Mouse (Mus musculus) CH12.LX (cell line): ENCODE data around the gene Dph2. TPM values are rescaled to one million over a fixed set of nuclear protein-coding genes. Genes with fewer than 3 reads are reported as not detected.

Experiments used
- DNase-seq: peaks from one replicate; pipeline ENCODE4 v3.0.0-alpha.2; 2013; ENCODE audit errors: extremely low read depth
- H3K27ac ChIP-seq: 2 replicates; pipeline ENCODE4 v1.5.1; 2012; ENCODE audit warnings: low read depth, mild to moderate bottlenecking, control low read depth, moderate library complexity; ENCODE audit not compliant: insufficient read depth
- H3K27me3 ChIP-seq: replicated peaks from 2 replicates; pipeline ENCODE3; 2012; ENCODE audit warnings: inconsistent platforms
- H3K36me3 ChIP-seq, 2 experiments: replicated peaks in 1 of 2; 2 replicates each; pipeline versions ENCODE3 to v1.6.1; 2012; ENCODE audit warnings: inconsistent platforms in 1 of 2, low read length in 1 of 2, mild to moderate bottlenecking in 1 of 2, mixed read lengths in 1 of 2, moderate library complexity in 1 of 2; ENCODE audit not compliant: control insufficient read depth in 1 of 2, insufficient read depth in 1 of 2
- H3K4me1 ChIP-seq, 2 experiments: 2 replicates each; pipeline ENCODE4 v1.6.1; 2012; ENCODE audit warnings: inconsistent platforms in 1 of 2, moderate library complexity in 1 of 2; ENCODE audit not compliant: insufficient read depth in 2 of 2, control insufficient read depth in 1 of 2
- H3K4me2 ChIP-seq: 2 replicates; pipeline ENCODE4 v1.6.1; 2012; ENCODE audit warnings: low read depth, mild to moderate bottlenecking, control low read depth; ENCODE audit not compliant: poor library complexity, insufficient read depth, severe bottlenecking
- H3K4me3 ChIP-seq, 3 experiments: fragments of 150-350 bp in 1 of 3; sonication (generic) in 1 of 3; replicated peaks in 1 of 3; 2 replicates each; pipeline versions ENCODE3 to v1.5.1; 2011 to 2012; ENCODE audit warnings: low read depth in 2 of 3, low read length in 2 of 3, mild to moderate bottlenecking in 2 of 3, moderate library complexity in 2 of 3, control low read depth in 1 of 3, improper control_type of control experiment in 1 of 3, inconsistent platforms in 1 of 3, mixed read lengths in 1 of 3; ENCODE audit not compliant: poor library complexity in 1 of 3
- H3K79me2 ChIP-seq: replicated peaks from 2 replicates; pipeline ENCODE4 v1.6.1; 2012; ENCODE audit warnings: mild to moderate bottlenecking, moderate library complexity; ENCODE audit not compliant: control insufficient read depth, poor library complexity, insufficient read depth, severe bottlenecking; ENCODE audit errors: extremely low read depth
- H3K9ac ChIP-seq: 2 replicates; pipeline ENCODE4 v1.6.1; 2012; ENCODE audit warnings: low read depth, mild to moderate bottlenecking, control low read depth, moderate library complexity; ENCODE audit not compliant: insufficient read depth
- H3K9me3 ChIP-seq: replicated peaks from 2 replicates; pipeline ENCODE3; 2012; ENCODE audit warnings: low read length, inconsistent platforms, mixed read lengths
- BHLHE40 ChIP-seq: IDR thresholded peaks from 2 replicates; pipeline ENCODE4 v1.6.1; 2011; ENCODE audit warnings: mild to moderate bottlenecking, low read depth, low read length, improper control_type of control experiment
- CHD1 ChIP-seq: IDR thresholded peaks from 2 replicates; pipeline ENCODE4 v1.6.1; 2012; ENCODE audit warnings: low read depth, low read length, improper control_type of control experiment, inconsistent platforms
- CTCF ChIP-seq, 2 experiments: IDR thresholded peaks in 1 of 2; conservative IDR thresholded peaks in 1 of 2; 2 replicates each; pipeline ENCODE4 v1.5.1; 2011 to 2012; ENCODE audit warnings: low read depth in 2 of 2, low read length in 2 of 2, improper control_type of control experiment in 1 of 2, inconsistent platforms in 1 of 2, mild to moderate bottlenecking in 1 of 2, moderate library complexity in 1 of 2
- E2F4 ChIP-seq: IDR thresholded peaks from 2 replicates; pipeline ENCODE4 v1.6.1; 2011; ENCODE audit warnings: low read depth, low read length, improper control_type of control experiment; ENCODE audit not compliant: insufficient replicate concordance
- ELF1 ChIP-seq: IDR thresholded peaks from 2 replicates; pipeline ENCODE4 v1.6.1; 2014; ENCODE audit warnings: low read depth, mild to moderate bottlenecking, inconsistent platforms, low read length, improper control_type of control experiment
- EP300 ChIP-seq: IDR thresholded peaks from 2 replicates; pipeline ENCODE4 v1.6.1; 2011; ENCODE audit warnings: low read length, improper control_type of control experiment
- IRF4 ChIP-seq: IDR thresholded peaks from 2 replicates; pipeline ENCODE4 v1.6.1; 2014; ENCODE audit warnings: low read depth, mild to moderate bottlenecking, inconsistent platforms, low read length, improper control_type of control experiment
- JUND ChIP-seq: conservative IDR thresholded peaks from 2 replicates; pipeline ENCODE4 v1.6.1; 2011; ENCODE audit warnings: low read depth, low read length, improper control_type of control experiment
- KAT2A ChIP-seq: IDR thresholded peaks from 2 replicates; pipeline ENCODE4 v1.6.1; 2012; ENCODE audit warnings: low read length, improper control_type of control experiment, inconsistent platforms; ENCODE audit not compliant: insufficient replicate concordance
- MAX ChIP-seq: IDR thresholded peaks from 2 replicates; pipeline ENCODE4 v1.6.1; 2011; ENCODE audit warnings: low read length, improper control_type of control experiment
- MAZ ChIP-seq: IDR thresholded peaks from 2 replicates; pipeline ENCODE4 v1.6.1; 2012; ENCODE audit warnings: low read depth, mild to moderate bottlenecking, inconsistent platforms, low read length, improper control_type of control experiment, moderate library complexity
- MEF2A ChIP-seq: IDR thresholded peaks from 2 replicates; pipeline ENCODE4 v1.6.1; 2014; ENCODE audit warnings: low read depth, mild to moderate bottlenecking, inconsistent platforms, low read length, improper control_type of control experiment, borderline replicate concordance
- NELFE ChIP-seq: IDR thresholded peaks from 2 replicates; pipeline ENCODE4 v1.6.1; 2011; ENCODE audit warnings: low read depth, low read length, improper control_type of control experiment
- NRF1 ChIP-seq: IDR thresholded peaks from 2 replicates; pipeline ENCODE4 v1.6.1; 2014; ENCODE audit warnings: low read depth, mild to moderate bottlenecking, inconsistent platforms, low read length, improper control_type of control experiment, moderate library complexity
- PAX5 ChIP-seq: IDR thresholded peaks from 2 replicates; pipeline ENCODE4 v1.6.1; 2012; ENCODE audit warnings: low read length, inconsistent platforms, mixed read lengths
- POLR2A ChIP-seq: IDR thresholded peaks from 2 replicates; pipeline ENCODE4 v1.6.1; 2011; ENCODE audit warnings: low read depth, mild to moderate bottlenecking, improper control_type of control experiment, low read length
- POLR2AphosphoS2 ChIP-seq: IDR thresholded peaks from 2 replicates; pipeline ENCODE4 v1.6.1; 2011; ENCODE audit warnings: low read depth, low read length, improper control_type of control experiment
- RAD21 ChIP-seq: IDR thresholded peaks from 2 replicates; pipeline ENCODE4 v1.6.1; 2011; ENCODE audit warnings: low read depth, mild to moderate bottlenecking, low read length, improper control_type of control experiment, moderate library complexity
- TCF12 ChIP-seq: IDR thresholded peaks from 2 replicates; pipeline ENCODE4 v1.6.1; 2014; ENCODE audit warnings: low read depth, mild to moderate bottlenecking, inconsistent platforms, low read length, improper control_type of control experiment
- UBTF ChIP-seq: IDR thresholded peaks from 2 replicates; pipeline ENCODE4 v1.6.1; 2012; ENCODE audit warnings: low read depth, mild to moderate bottlenecking, inconsistent platforms, low read length, improper control_type of control experiment, moderate library complexity
- ZC3H11A ChIP-seq: IDR thresholded peaks from 2 replicates; pipeline ENCODE4 v1.6.1; 2012; ENCODE audit warnings: low read depth, mild to moderate bottlenecking, inconsistent platforms, low read length, improper control_type of control experiment
- ZNF384 ChIP-seq: IDR thresholded peaks from 2 replicates; pipeline ENCODE4 v1.6.1; 2012; ENCODE audit warnings: low read depth, low read length, improper control_type of control experiment, inconsistent platforms
- dilution Hi-C: fragments of 300-500 bp; cut with MboI; formaldehyde crosslinking; loops from 2 replicates; pipeline ENCODE4 v1.14.3; 2020; ENCODE audit warnings: low sequenced_read_pairs; ENCODE audit not compliant: extremely low pct_unique_long_range_greater_than_20kb, extremely low pct_ligation_motif_present
- in situ Hi-C: fragments of 300-500 bp; cut with MboI; formaldehyde crosslinking; loops from 3 replicates; pipeline ENCODE4 v1.14.3; 2019; ENCODE audit warnings: low sequenced_read_pairs, low pct_ligation_motif_present, low pct_unique_long_range_greater_than_20kb, mixed read lengths
- polyA plus RNA-seq: library from polyadenylated mRNA; unstranded; fragments of >175 nt; gene quantifications from 2 replicates; pipeline ENCODE4 v1.2.1, GENCODE M21; 2012; ENCODE audit warnings: low read depth; ENCODE audit not compliant: insufficient read length
- total RNA-seq, 2 experiments: library from RNA; depleted of rRNA; stranded (reverse); fragments of 300-350 nt in 1 of 2; fragments of >200 nt in 1 of 2; gene quantifications; 2 replicates each; pipeline ENCODE4 v1.2.3; 2012 to 2014

Dph2 gene
- total and polyA plus RNA-seq, 3 experiments, result 19.8 to 21.5 (median 20.8) TPM

DNA sequence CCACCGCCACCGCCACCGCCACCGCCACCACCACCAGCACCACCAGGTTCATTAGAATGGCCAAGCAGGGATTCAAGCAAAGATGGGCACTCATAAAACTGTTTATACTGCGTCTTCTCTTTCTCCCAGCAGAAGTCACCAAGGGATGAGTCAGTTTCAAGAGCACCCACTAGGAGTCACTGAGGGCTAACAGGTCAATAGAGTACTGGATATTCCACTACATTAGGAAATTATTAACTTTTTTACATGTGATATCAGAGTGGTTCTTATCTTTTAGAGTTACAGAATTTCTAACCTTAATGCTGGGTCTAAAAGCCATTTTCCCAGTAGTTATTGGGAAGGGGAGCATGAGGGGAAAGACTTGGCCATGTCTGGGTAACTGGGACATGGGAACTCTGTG, 45.1 kb upstream of the Dph2 start:
- H3K9ac ChIP-seq, result no peak overlapping the region
- TF ChIP-seq CTCF (conservative IDR thresholded peaks at IDR 0.05 in 1 of 2, IDR thresholded peaks at IDR 0.05 in 1 of 2; ENCODE audit: low read depth in 2 of 2, low read length in 2 of 2) (0 out of 4 replicates have a peak, but pooled peaks of 1 of the 2 experiments have one; percentile 2), RAD21 (peak; percentile 20), TCF12 (no peak), BHLHE40 (no peak)
- no peak overlapping the region for H3K4me3 ChIP-seq
- no peak for DNase-seq
- dilution Hi-C loops, result no loop called here
- H3K79me2 ChIP-seq, result no peaks in the 10 kb centered on the region
- in situ Hi-C loops, result no loop called here
- H3K9me3 ChIP-seq, result no peaks in the 10 kb centered on the region
- no peaks in the 10 kb centered on the region for H3K4me1 ChIP-seq
- no peak overlapping the region for H3K4me2 ChIP-seq
- no peak overlapping the region for H3K27ac ChIP-seq
- no peaks in the 10 kb centered on the region for H3K27me3 ChIP-seq
- peaks cover 7 to 34% of the 10 kb centered on the region in 2 experiments for H3K36me3 ChIP-seq

DNA sequence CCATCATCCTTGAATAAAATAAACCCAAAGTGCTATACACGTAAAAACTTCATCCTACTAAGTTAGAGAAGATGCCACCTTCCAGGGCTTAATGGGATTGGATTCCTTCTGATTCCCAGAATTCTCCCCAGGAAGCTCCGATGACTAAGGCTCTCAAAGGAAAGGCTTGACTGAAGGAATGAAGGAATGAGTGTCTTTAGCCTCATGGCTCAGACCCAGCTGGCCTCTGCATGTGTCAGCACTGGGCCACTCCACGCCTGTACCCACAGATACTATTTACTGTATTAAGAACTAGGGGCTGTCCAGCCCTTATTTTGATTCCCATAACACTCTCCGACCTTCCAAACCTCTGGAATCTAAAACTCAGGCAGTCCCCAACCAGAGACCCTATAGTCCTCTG, 42.2 kb upstream of the Dph2 start:
- H3K9me3 ChIP-seq, result peaks cover 2% of the 10 kb centered on the region
- H3K9ac ChIP-seq, result no peak overlapping the region
- DNase-seq, result no peak
- in situ Hi-C loops, result no loop called here
- H3K4me3 ChIP-seq, result no peak overlapping the region
- H3K4me2 ChIP-seq, result no peak overlapping the region
- no peak overlapping the region for H3K27ac ChIP-seq
- H3K27me3 ChIP-seq, result no peaks in the 10 kb centered on the region
- H3K79me2 ChIP-seq, result no peaks in the 10 kb centered on the region
- TF ChIP-seq E2F4 (no peak), CHD1 (no peak), UBTF (no peak), POLR2A (no peak), JUND (no peak), MEF2A (no peak)
- dilution Hi-C loops, result no loop called here
- H3K36me3 ChIP-seq, result peaks cover 0 to 17% of the 10 kb centered on the region in 2 experiments
- peaks cover 0 to 2% of the 10 kb centered on the region in 2 experiments; a peak in 2 of 4 replicates for H3K4me1 ChIP-seq

DNA sequence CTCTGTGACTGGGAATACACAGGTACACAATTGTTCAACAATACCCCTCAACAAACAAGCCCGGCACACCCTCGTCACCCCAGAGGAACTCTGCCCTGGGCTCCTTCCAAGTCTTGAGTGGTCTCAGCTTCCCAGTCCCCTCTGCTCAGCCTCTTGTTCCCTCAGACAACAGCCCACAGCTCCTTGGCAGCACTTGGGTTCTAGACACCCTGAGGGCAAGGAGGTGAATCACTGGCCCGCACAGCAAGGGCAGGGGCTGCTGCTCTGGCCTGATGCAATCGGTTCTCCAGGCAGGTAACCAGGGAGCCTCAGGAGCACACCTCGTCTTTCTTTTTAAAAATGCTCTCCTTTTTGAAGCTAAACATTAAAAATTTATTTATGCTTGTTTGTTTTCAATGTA, 41.4 kb upstream of the Dph2 start:
- in situ Hi-C loops, result no loop called here
- Histone ChIP-seq H3K4me2 (no peak overlapping the region), H3K4me1 (peaks cover 1 to 11% of the 10 kb centered on the region in 2 experiments; a peak in 2 of 4 replicates), H3K79me2 (no peaks in the 10 kb centered on the region), H3K9me3 (peaks cover 2% of the 10 kb centered on the region), H3K36me3 (peaks cover 0 to 15% of the 10 kb centered on the region in 2 experiments), H3K4me3 (no peak overlapping the region), H3K27me3 (no peaks in the 10 kb centered on the region), H3K27ac (no peak overlapping the region), H3K9ac (no peak overlapping the region)
- dilution Hi-C loops, result no loop called here
- no peak for TF ChIP-seq KAT2A
- no peak for TF ChIP-seq NRF1
- TF ChIP-seq ZC3H11A, result no peak
- no peak for TF ChIP-seq ELF1
- no peak for TF ChIP-seq MAX
- TF ChIP-seq MAZ, result no peak
- no peak for TF ChIP-seq JUND
- no peak for TF ChIP-seq PAX5
- TF ChIP-seq NELFE, result no peak
- TF ChIP-seq ZNF384, result no peak
- TF ChIP-seq IRF4, result no peak
- TF ChIP-seq RAD21, result no peak
- no peak for TF ChIP-seq TCF12
- TF ChIP-seq EP300, result no peak
- TF ChIP-seq POLR2AphosphoS2, result no peak
- no peak for TF ChIP-seq BHLHE40
- no peak for DNase-seq
